Comparison of ENCODE assay signal across 15 mouse cellular contexts in genomic region chr16:87484367-87484766, GRCm38 (mm10).
"Had no signal": no experiment of that assay in that cellular context is flagged by ENCODE, and none has a peak within 500 bp of the region (broad histone marks: within the 10 kb centered on the region; RNA-seq: fewer than 3 reads in every experiment).

No protein-coding gene starts in this region.

- H3K9me3 ChIP-seq: megakaryocyte, embryonic 14.5 days; midbrain, embryonic 15.5 days; neural tube, embryonic 13.5 days had no signal

- H3K4me3 ChIP-seq: megakaryocyte, embryonic 14.5 days; midbrain, embryonic 15.5 days; neural tube, embryonic 13.5 days had no signal

- DNase-seq: kidney, adult 11 months; kidney, adult 9 months; kidney, postnatal 14 days; liver; lung, adult 2 months; lung, postnatal 14 days; retina, postnatal 1 day; right cerebral cortex, postnatal 14 days; thymus, postnatal 36 days had no signal

- H3K4me1 ChIP-seq: midbrain, embryonic 15.5 days; neural tube, embryonic 13.5 days had no signal

- H3K4me2 ChIP-seq: midbrain, embryonic 11.5 days; midbrain, embryonic 15.5 days; neural tube, embryonic 13.5 days had no signal

- ATAC-seq: midbrain, embryonic 15.5 days had no signal

- H3K27ac ChIP-seq: liver, embryonic 14.5 days; macrophage; midbrain, embryonic 15.5 days; neural tube, embryonic 13.5 days had no signal

- H3K27me3 ChIP-seq: megakaryocyte, embryonic 14.5 days; midbrain, embryonic 15.5 days; neural tube, embryonic 13.5 days had no signal

- H3K9ac ChIP-seq: liver, embryonic 14.5 days; midbrain, embryonic 15.5 days; neural tube, embryonic 13.5 days had no signal
